Mouse (Mus musculus) embryo, embryonic 10 days (tissue): Measurements from ENCODE around the gene Ppp4c.
"Not testable (repeated sequence)": the region's sequence is repeated elsewhere in the genome, so short reads cannot be mapped to it uniquely, and the experiment has no call there.

ENCODE experiments used
- DNase-seq: peaks from one replicate; pipeline ENCODE4 v3.0.0-alpha.2; 2015; ENCODE audit warnings: low spot score

Ppp4c gene

GRCm38 (mm10) chr7:126780971-126781635 is 11.2 kb downstream of the Ppp4c start, which contains the start of gene Tbx6:
Gene Tbx6, plus strand, starts transcription at chr7:126781483.
- DNase-seq, result no peak

- DNase-seq, result peak; percentile 95
Observed at GRCm38 (mm10) chr7:126779983-126780970, 12.0 kb downstream of the Ppp4c start.

GRCm38 (mm10) chr7:126779101-126779500 is 13.2 kb downstream of the Ppp4c start:
- DNase-seq, result not testable (repeated sequence)

- DNase-seq, result no peak
Observed at GRCm38 (mm10) chr7:126778147-126778546, 14.1 kb downstream of the Ppp4c start.

DNA sequence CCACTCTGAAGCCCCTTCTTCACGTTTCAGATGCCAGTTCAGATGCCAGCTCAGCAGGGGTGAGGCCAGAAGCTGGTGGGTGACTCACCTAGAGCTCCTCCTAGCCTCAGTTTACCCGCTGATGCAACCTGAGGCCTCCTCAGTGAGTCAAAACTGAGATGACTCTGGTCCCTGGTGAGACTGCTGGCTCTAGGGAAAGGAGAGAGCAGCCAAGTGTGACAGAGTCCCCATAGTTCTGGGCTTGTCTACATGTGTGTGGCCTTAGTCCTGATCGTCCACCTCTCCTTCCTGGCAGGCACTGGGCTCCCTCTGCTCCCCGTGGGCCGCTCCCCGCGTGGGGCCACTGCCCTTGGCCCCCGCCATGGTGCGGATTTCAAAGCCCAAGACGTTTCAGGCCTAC is 14.8 kb downstream of the Ppp4c start:
- no peak for DNase-seq

DNA sequence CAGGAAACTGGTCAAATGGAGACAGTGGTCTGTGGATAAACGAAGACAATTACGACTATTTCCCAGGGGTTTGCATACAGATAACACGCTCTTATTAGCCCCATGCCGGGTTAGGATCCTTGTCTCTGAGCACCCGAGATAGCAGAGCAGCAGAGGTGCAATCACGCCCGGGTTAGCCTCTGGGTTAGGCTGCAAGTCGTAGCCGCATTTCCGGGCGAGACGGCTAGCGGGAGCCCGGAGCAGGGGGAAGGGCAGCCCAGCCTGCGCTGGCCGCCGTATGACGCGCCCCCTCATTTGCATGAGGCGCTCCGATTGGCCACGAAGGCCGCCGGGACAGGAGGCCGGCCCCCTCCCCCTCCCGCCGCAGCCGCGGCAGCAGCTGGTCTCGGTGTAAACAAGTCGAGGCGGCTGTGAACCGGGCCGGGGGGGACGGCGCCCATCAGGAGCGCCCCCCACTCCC is 15.7 kb downstream of the Ppp4c start, which contains the start of gene Ypel3:
Gene Ypel3 (plus strand): TSS at position 358 of the 460 bp plus-strand sequence.
- peak; percentile 94 for DNase-seq

DNA sequence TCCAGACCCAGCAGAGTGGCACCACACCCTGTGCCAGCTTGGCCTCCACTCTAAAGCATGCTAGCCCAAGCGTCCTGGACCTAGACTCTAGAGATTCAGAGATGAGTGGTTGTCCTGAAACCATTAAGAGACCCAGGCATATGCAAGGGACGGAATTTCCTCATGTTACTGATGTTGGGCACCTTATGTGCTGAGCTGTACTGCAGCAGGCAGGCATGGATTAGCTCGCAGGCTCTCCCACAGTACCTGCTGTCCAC is 16.4 kb downstream of the Ppp4c start:
- no peak for DNase-seq

- DNase-seq, result no peak
Observed at GRCm38 (mm10) chr7:126775185-126775977, 16.9 kb downstream of the Ppp4c start.

GRCm38 (mm10) chr7:126774463-126774862 is 17.8 kb downstream of the Ppp4c start:
- no peak for DNase-seq

- DNase-seq, result no peak
Observed at GRCm38 (mm10) chr7:126773351-126773750, 18.9 kb downstream of the Ppp4c start.

- DNase-seq, result no peak
Observed at GRCm38 (mm10) chr7:126770784-126771183, 21.5 kb downstream of the Ppp4c start.

DNA sequence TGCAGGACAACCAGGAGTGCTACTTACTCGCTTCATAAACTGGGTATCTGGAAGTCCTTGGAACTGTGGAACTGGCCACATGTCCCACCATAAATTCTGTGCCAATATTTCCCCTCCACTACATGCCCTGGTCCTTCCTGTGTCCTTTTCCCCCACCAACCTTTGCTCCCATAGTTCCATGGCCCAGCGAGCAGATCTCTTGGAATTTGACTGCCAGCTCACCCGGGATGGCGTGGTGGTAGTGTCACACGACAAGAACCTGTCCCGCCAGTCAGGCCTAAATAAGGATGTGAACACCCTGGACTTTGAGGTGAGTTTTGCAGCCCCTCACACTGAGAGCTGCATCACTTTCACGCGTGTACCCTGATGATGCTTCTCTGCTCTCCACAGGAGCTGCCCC is 25.3 kb downstream of the Ppp4c start:
- no peak for DNase-seq

DNA sequence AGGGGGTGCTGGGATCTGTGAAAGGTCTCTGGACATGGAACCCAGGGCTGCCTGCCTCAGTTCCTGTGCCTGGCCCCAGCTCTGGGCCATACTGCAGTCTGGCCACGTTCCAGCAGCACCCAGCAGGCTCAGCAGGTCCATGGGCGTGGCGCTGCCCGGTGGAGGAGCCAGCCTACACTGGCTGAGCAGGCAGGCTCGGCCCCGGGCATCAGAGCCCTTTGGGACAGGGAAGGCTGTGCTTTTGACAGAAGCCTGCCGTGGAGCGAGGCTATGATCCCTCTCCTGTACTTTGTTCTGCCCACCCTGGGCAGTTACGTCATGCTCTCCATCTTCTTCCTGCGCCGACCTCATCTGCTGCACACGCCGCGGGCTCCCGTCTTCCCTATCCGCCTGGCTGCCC is 26.1 kb downstream of the Ppp4c start, which contains the start of gene Gdpd3:
Gene Gdpd3 (plus strand): TSS at position 134 of the 400 bp plus-strand sequence.
- DNase-seq, result no peak

DNA sequence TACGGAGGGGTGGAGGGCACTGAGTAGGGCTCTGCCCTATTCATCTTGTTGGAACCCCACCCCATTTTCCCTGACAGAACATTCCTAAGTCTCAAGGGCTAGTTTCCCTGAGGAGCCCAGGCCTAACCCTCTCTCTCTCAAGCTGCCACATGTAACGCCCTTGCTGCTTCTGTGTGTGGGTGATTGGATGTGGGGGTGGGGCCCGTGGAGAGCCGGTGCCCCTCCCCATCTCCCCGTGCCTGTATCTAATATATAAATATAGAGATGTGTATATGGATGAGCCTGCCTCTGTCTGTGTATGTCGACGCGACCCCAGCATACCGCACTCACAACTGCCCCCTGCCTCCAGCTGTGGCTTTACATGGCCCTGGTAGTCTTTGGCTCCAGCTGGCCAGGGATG is 26.8 kb downstream of the Ppp4c start:
- no peak for DNase-seq

DNA sequence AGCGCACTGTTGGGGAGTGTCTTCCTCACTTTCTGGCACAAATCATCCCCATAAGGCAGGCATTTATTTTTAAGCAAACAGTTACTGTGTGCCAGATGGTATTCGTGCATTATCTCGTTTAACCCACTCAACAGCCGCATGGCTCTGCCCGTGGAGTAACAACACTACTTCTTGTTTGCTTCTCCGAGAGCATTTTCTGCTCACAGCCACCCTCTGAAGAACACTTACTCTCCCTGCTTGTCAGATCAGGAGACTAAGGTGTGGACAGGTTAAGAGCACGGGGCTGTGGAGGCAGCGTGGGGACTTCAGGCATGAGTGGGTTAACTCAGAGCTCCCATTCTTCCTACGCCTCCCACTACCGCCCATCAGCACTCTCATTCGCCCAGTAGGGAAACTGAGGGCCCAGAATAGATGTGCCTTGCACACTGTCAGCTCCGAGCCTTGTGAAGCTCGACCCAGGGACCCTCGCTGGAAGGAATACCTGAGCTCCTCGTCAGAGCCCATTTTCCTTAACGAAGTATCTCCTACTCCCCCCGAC is 29.8 kb downstream of the Ppp4c start:
- peak; percentile 3 for DNase-seq

GRCm38 (mm10) chr7:126761529-126762067 is 30.7 kb downstream of the Ppp4c start:
- no peak for DNase-seq

- no peak for DNase-seq
Observed at GRCm38 (mm10) chr7:126760956-126761355, 31.3 kb downstream of the Ppp4c start.

GRCm38 (mm10) chr7:126760391-126760802 is 31.9 kb downstream of the Ppp4c start:
- peak; percentile 57 for DNase-seq

- DNase-seq, result no peak
Observed at GRCm38 (mm10) chr7:126759672-126760390, 32.5 kb downstream of the Ppp4c start.

DNA sequence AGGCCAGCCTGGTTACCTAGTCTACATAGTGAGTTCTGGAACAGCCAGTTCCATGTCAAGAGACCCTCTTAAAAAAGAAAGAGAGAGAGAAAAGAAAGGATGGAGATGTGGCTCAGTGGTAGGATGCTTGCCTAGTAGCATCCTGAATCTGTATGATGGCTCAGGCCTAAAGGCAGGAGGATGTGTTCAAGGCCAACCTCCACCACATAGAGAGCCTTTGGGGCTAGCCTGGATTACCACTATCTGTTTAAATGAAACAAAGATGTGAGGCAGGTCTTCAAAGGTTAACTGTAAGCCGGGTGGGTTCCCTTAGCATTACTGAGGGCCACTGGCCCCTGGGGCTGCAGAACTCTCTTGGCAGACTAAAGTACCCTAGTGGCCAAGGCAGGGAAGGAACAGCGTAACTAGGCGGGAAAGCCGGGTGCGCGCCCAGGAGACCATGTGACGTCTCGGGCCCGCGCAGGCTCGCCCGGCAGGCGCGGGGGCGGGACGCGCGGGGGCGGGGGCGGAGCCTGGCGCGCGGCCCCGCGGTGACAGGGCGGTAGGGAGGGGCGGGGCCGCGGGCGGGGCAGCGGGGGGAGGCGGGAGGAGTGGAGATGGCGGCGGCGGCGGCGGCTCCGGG is 33.1 kb downstream of the Ppp4c start, which contains the start of gene Mapk3:
Gene Mapk3 (plus strand): TSS at position 552 of the 622 bp plus-strand sequence.
- peak; percentile 96 for DNase-seq
